Mouse (Mus musculus) monocyte, adult 2 months (primary cell): ENCODE data around the gene Emc1.

Experiments
- DNase-seq, 2 experiments: peaks; one replicate each; pipeline ENCODE4 v3.0.0; 2022; ENCODE audit warnings: low spot score in 2 of 2, low read depth in 1 of 2

Emc1 gene

DNA sequence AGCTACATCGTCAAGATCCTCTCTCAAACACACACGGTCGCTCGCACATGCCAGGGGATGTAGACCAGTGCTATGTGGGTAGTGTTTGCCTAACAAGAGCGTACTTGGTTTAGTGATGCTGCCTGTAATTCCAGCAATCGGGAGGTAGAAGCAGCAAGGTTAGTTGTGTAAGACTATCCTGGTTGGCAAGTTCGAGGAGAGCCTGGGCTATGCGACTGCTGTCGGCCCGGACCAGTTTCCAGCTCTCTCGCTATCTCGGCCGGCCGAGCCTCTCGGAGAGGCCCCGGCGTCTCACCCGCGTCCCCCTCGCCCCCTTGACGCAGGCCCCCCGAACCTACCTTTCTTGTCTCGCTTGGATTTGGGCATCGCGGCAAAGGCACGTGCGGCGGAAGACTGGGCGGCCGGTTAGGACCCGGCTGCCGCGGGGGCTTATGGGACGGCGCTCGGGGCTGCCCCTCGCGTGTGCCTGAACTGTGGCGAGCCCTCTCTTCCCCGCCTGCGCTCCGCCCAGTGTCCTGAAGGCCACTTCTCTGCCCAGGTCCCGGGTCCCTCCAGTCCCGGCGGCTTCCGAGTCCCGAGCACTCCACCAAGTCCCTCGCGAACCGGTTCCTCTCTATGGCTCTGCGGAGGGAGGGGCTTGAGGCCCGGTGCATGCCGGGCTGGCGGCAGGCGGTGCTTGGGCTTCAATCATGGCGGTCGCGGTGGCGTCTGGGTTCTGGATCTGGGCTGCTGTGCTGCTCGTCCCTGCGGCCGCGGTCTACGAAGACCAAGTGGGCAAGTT lies at the start of gene Emc1, which contains the start of the genes Mrto4 and Ubr4:
TSS of gene Emc1 (plus strand) at position 657 of the 781 bp plus-strand sequence.
TSS of gene Mrto4 (minus strand) at position 646 of the 781 bp plus-strand sequence.
TSS of gene Ubr4 (plus strand) at position 679 of the 781 bp plus-strand sequence.
- peak; percentile 68 to 79 for DNase-seq

GRCm38 (mm10) chr4:139305521-139305920 lies 46.9 kb upstream of the Emc1 start:
- DNase-seq = no peak

GRCm38 (mm10) chr4:139307916-139308315 lies 44.5 kb upstream of the Emc1 start:
- peak; percentile 52 to 64 for DNase-seq

DNA sequence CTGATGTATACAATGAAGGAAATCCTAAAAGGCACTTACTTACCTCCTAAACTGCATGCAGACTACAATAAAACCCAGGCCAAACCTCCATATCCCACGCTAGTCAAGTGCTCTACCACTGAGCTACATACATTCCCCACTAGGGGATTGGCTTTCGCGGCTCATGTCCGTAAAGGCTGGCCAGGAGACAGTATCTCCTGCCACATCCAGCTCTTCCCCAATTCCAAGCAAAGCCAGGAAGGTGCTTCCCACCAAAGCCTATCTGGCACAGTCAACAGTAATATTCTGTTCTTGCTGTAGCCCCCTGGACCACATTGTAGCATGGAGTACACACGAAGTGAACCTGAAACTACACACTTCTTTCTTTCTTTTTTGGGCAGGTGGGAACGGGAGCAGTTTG lies 42.7 kb upstream of the Emc1 start:
- no peak for DNase-seq

GRCm38 (mm10) chr4:139310171-139310898 lies 42.1 kb upstream of the Emc1 start, which contains the start of the genes Pqlc2 and Akr7a5:
Pqlc2 (minus strand) TSS chr4:139310708.
Akr7a5 (plus strand) TSS chr4:139310744.
- peak; percentile 86 to 95 for DNase-seq

DNA sequence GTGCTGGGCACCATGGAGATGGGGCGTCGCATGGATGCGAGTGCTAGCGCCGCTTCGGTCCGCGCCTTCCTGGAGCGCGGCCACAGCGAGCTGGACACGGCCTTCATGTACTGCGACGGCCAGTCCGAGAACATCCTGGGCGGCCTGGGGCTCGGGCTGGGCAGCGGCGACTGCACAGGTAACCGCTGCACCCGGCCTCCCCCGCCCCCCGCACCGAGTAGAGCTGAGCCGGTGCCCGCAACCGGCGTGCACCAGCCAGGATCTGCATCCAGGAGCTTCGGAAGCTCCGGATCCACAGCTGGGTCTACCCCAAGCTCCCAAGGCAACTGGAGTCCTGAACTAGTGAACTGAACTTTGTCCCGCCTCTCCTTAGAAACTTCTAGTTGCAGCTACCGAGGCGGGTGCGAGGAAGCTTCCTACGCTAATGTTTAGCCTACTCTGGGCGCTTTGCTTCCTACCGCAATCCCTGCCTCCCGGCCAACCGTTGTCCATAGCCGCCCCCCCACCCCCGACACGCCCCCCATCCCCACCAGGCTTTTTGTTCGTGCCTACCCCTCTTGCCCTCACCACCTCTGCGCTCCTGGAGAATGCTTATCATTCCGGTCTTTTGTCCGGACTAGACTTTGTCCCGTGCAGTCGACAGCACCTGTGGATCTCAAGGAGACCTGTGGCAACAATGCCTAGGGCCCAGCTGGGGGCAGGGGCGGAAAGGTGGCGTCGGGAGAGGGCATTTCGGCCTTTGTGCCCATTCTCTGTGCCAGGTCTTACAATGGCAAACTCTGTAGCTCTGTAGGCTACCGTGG lies 41.3 kb upstream of the Emc1 start:
- DNase-seq = no peak

DNA sequence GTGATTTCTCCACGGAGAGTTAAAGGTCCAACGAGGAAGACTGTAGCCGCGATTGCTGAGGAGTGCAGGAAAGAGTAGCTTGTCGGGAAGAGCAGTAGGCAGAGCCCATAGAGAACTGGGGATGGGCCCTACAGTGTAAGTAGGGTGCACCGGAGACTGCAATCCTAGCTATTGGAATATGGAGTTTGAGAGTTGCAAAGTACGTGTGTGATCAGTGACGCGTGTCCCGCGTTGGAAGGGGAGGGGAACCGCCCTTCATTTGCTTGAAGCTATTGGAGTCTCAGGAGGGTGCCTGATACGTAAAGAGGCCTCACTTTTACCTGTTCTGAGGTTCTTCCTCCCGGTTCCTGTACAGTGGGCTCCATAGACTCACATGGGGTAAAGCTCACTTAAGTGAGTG lies 40.7 kb upstream of the Emc1 start:
- DNase-seq = no peak

GRCm38 (mm10) chr4:139312632-139313031 lies 39.8 kb upstream of the Emc1 start:
- peak in 1 of 2 experiments; percentile 26 for DNase-seq

- DNase-seq = no peak
These were observed 33.9 kb upstream of the Emc1 start for GRCm38 (mm10) chr4:139318449-139318848.

GRCm38 (mm10) chr4:139319740-139320139 lies 32.6 kb upstream of the Emc1 start:
- no peak for DNase-seq

GRCm38 (mm10) chr4:139330605-139331004 lies 21.8 kb upstream of the Emc1 start:
- peak; percentile 42 to 66 for DNase-seq

GRCm38 (mm10) chr4:139334631-139335295 lies 17.6 kb upstream of the Emc1 start:
- no peak for DNase-seq

DNA sequence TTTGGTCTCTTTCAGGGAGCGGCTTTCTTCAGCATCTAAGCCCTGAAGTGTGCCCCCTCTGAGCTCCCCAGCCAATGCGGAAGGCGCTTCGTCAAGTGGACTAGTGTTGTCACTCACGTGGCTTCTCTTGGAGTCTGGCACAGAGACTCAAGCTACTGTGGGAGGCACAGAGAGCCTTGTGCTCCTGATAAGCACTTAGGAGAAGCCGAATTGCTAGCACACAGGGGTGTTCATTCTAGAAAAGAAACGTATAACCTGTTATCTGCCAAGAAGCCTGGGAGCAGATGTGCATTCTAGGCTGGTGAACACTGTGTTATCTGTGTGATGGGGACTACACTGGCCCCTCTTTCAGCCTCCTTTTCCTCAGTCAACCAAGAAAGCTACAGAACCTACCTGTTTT lies 16.9 kb upstream of the Emc1 start:
- no peak for DNase-seq

- DNase-seq = peak in 1 of 2 experiments; percentile 52
These were observed 15.4 kb upstream of the Emc1 start for GRCm38 (mm10) chr4:139336822-139337483.

DNA sequence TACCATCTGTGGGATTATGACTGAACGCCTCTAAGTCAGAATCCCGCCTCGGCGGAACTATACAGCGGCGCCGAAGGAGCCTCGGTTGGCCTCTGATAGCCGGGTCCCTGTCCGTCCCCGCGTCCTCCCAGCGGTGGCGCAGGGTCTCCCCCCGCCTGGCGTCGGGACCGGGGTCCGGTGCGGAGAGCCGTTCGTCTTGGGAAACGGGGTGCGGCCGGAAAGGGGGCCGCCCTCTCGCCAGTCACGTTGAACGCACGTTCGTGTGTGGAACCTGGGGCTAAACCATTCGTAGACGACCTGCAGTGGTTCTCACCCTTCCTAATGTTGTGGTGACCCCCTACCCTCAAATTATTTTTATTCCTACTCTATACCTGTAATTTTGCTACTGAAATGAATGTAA lies 14.2 kb upstream of the Emc1 start:
- DNase-seq = no peak

DNA sequence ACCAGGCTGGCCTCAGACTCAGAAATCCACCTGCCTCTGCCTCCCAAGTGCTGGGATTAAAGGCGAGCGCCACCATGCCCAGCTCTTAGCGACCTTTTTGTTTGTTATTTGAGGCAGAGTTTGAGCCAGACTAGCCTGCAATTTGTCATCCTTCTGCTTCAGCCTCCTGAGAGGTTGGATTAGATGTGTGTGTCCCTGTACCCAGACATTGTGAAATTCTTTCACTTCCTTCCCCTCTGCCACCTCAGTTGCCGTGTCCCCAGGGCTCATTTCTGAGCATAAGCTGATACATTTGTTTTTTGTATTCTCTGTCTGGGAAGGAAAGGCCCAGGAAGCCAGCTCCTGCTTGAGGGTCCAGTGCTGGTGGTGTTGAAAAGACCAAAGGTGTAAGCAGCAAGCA lies 11.6 kb upstream of the Emc1 start:
- peak in 1 of 2 experiments; percentile 13 for DNase-seq

GRCm38 (mm10) chr4:139341556-139342233 lies 10.7 kb upstream of the Emc1 start:
- DNase-seq = peak in 1 of 2 experiments; percentile 33

DNA sequence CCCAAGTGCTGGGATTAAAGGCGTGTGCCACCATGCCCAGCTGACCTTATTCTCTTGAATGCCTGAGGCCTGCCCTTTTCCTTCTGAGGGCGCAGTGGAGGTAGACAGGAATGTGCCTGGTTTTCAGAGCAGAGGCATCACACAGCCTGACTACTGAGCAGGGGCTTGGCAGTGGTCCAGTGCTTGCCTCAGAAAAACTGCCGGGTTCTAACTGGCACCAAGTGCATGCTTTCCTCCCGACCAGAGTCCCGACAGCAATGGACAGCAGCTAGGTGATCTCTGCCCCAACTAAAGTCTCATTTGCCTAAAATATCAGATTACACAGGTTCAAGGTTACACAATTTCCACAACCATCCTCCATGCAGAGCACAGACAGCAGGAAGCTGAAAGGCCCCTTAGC lies 8.7 kb upstream of the Emc1 start:
- no peak for DNase-seq

- no peak for DNase-seq
These were observed 6.9 kb upstream of the Emc1 start for GRCm38 (mm10) chr4:139345416-139346019.
